Mouse (Mus musculus) testis, adult 2 months (tissue): ENCODE data around the gene Sgtb.

Source experiments
- CTCF ChIP-seq: fragments of 200-500 bp; IDR thresholded peaks from 2 replicates; pipeline ENCODE4 v1.5.1; 2012; ENCODE audit warnings: low read depth, mild to moderate bottlenecking, inconsistent platforms, low read length, moderate library complexity; ENCODE audit not compliant: control insufficient read depth, insufficient read depth, insufficient replicate concordance
- POLR2A ChIP-seq: fragments of 200-500 bp; IDR thresholded peaks from 2 replicates; pipeline ENCODE4 v1.6.1; 2012; ENCODE audit warnings: low read depth, mild to moderate bottlenecking, inconsistent platforms, low read length, moderate library complexity; ENCODE audit not compliant: control insufficient read depth

GRCm38 (mm10) chr13:104082504-104082903, 27.0 kb upstream of the Sgtb start:
- TF ChIP-seq CTCF: no peak
- no peak for TF ChIP-seq POLR2A
